Mouse (Mus musculus) stomach, embryonic 15.5 days (tissue): ENCODE results near the gene Hpse2. TPM values are rescaled to one million over a fixed set of nuclear protein-coding genes. Genes with fewer than 3 reads are reported as not detected.

Source experiments
- ATAC-seq: fragments of 200-750 bp; cut with Nextera tagmentation; 2 replicates; pipeline ENCODE4 v1.8.0; 2017; ENCODE audit warnings: low read depth, moderate number of reproducible peaks, moderate TSS enrichment; ENCODE audit not compliant: insufficient read depth, low FRiP score
- H3K27ac ChIP-seq: fragments of 300-500 bp; sonication (generic); 2 replicates; pipeline ENCODE4 v1.5.1; 2015; ENCODE audit warnings: mild to moderate bottlenecking, inconsistent platforms
- H3K27me3 ChIP-seq: fragments of 300-500 bp; sonication (generic); replicated peaks from 2 replicates; pipeline ENCODE4 v1.6.1; 2015; ENCODE audit warnings: inconsistent platforms
- H3K36me3 ChIP-seq: fragments of 300-500 bp; sonication (generic); 2 replicates; pipeline ENCODE4 v1.6.1; 2015; ENCODE audit warnings: inconsistent platforms
- H3K4me1 ChIP-seq: fragments of 300-500 bp; sonication (generic); 2 replicates; pipeline ENCODE4 v1.6.1; 2015; ENCODE audit warnings: inconsistent platforms
- H3K4me2 ChIP-seq: fragments of 300-500 bp; sonication (generic); 2 replicates; pipeline ENCODE4 v1.6.1; 2015; ENCODE audit warnings: mild to moderate bottlenecking, inconsistent platforms
- H3K4me3 ChIP-seq: fragments of 300-500 bp; sonication (generic); replicated peaks from 2 replicates; pipeline ENCODE4 v1.5.1; 2015; ENCODE audit warnings: inconsistent platforms
- H3K9ac ChIP-seq: fragments of 300-500 bp; sonication (generic); 2 replicates; pipeline ENCODE4 v1.6.1; 2015; ENCODE audit warnings: inconsistent platforms
- H3K9me3 ChIP-seq: fragments of 300-500 bp; sonication (generic); 2 replicates; pipeline ENCODE4 v1.6.1; 2016; ENCODE audit warnings: inconsistent platforms
- WGBS: fragments of 180-500 bp; shearing (Covaris S2); methylation state at CpG from one replicate; pipeline ENCODE4 v1.1.7; 2015; 5-methylcytosine and 5-hydroxymethylcytosine counted together
- polyA plus RNA-seq: library from polyadenylated mRNA; unstranded; fragments of >200 nt; fragmentation: Nextera tagmentation; extraction: Ambion mirVana; gene quantifications from 2 replicates; pipeline ENCODE4 v1.2.1, GENCODE M21; 2015

Hpse2 gene
- polyA plus RNA-seq, 1 experiment from 2014 or later = 7.0 TPM

- no peaks in the 10 kb centered on the region for H3K9me3 ChIP-seq
- no peak overlapping the region for H3K9ac ChIP-seq
- no peak overlapping the region for H3K4me3 ChIP-seq
- no peaks in the 10 kb centered on the region for H3K27me3 ChIP-seq
- H3K4me1 ChIP-seq = peaks cover 7% of the 10 kb centered on the region; the same call in 1 of the 2 replicates
- peak overlapping the region; percentile 71; the same call in 1 of the 2 replicates for H3K27ac ChIP-seq
- H3K4me2 ChIP-seq = no peak overlapping the region
- H3K36me3 ChIP-seq = no peaks in the 10 kb centered on the region
- WGBS = 8% methylated on average over 9 of the region's 9 CpGs
- no peak for ATAC-seq
Measured at GRCm38 (mm10) chr19:42936661-42937193, 451.4 kb downstream of the Hpse2 start.

- Histone ChIP-seq H3K4me1 (no peaks in the 10 kb centered on the region), H3K4me2 (no peak overlapping the region), H3K9ac (no peak overlapping the region), H3K9me3 (no peaks in the 10 kb centered on the region), H3K36me3 (no peaks in the 10 kb centered on the region), H3K4me3 (no peak overlapping the region), H3K27me3 (no peaks in the 10 kb centered on the region), H3K27ac (no peak overlapping the region)
- 51% methylated on average over 3 of the region's 3 CpGs for WGBS
- no peak for ATAC-seq
Measured at GRCm38 (mm10) chr19:42929702-42930101, 458.5 kb downstream of the Hpse2 start.

- 69% methylated on average over 2 of the region's 2 CpGs for WGBS
- Histone ChIP-seq H3K36me3 (no peaks in the 10 kb centered on the region), H3K4me1 (no peaks in the 10 kb centered on the region), H3K4me3 (no peak overlapping the region), H3K9ac (no peak overlapping the region), H3K27ac (no peak overlapping the region), H3K4me2 (no peak overlapping the region), H3K27me3 (no peaks in the 10 kb centered on the region), H3K9me3 (no peaks in the 10 kb centered on the region)
- ATAC-seq = no peak
Measured at GRCm38 (mm10) chr19:42928271-42928670, 459.9 kb downstream of the Hpse2 start.

GRCm38 (mm10) chr19:42922610-42923009, 465.5 kb downstream of the Hpse2 start:
- Histone ChIP-seq H3K4me2 (no peak overlapping the region), H3K4me1 (no peaks in the 10 kb centered on the region), H3K27ac (no peak overlapping the region), H3K27me3 (no peaks in the 10 kb centered on the region), H3K36me3 (no peaks in the 10 kb centered on the region), H3K4me3 (no peak overlapping the region), H3K9ac (no peak overlapping the region), H3K9me3 (no peaks in the 10 kb centered on the region)
- 63% methylated on average over 3 of the region's 3 CpGs for WGBS
- no peak for ATAC-seq

GRCm38 (mm10) chr19:42913703-42914102, 474.5 kb downstream of the Hpse2 start:
- H3K9me3 ChIP-seq = no peaks in the 10 kb centered on the region
- no peak overlapping the region for H3K4me3 ChIP-seq
- H3K9ac ChIP-seq = no peak overlapping the region
- WGBS = 62% methylated on average over 5 of the region's 5 CpGs
- H3K27ac ChIP-seq = no peak overlapping the region
- H3K27me3 ChIP-seq = no peaks in the 10 kb centered on the region
- H3K36me3 ChIP-seq = no peaks in the 10 kb centered on the region
- no peak for ATAC-seq
- H3K4me2 ChIP-seq = no peak overlapping the region
- no peaks in the 10 kb centered on the region for H3K4me1 ChIP-seq

- Histone ChIP-seq H3K4me2 (no peak overlapping the region), H3K9ac (no peak overlapping the region), H3K27ac (no peak overlapping the region), H3K27me3 (no peaks in the 10 kb centered on the region), H3K9me3 (no peaks in the 10 kb centered on the region), H3K4me1 (peaks cover 2% of the 10 kb centered on the region; the same call in 1 of the 2 replicates), H3K4me3 (no peak overlapping the region), H3K36me3 (no peaks in the 10 kb centered on the region)
- WGBS = 80% methylated on average over 4 of the region's 4 CpGs
- no peak for ATAC-seq
Measured at GRCm38 (mm10) chr19:42909719-42910118, 478.4 kb downstream of the Hpse2 start.

GRCm38 (mm10) chr19:42908553-42908952, 479.6 kb downstream of the Hpse2 start:
- Histone ChIP-seq H3K27ac (no peak overlapping the region), H3K27me3 (no peaks in the 10 kb centered on the region), H3K9ac (no peak overlapping the region), H3K36me3 (no peaks in the 10 kb centered on the region), H3K4me3 (no peak overlapping the region), H3K9me3 (no peaks in the 10 kb centered on the region), H3K4me1 (peaks cover 2% of the 10 kb centered on the region; the same call in 1 of the 2 replicates), H3K4me2 (no peak overlapping the region)
- WGBS = 78% methylated on average over 6 of the region's 6 CpGs
- no peak for ATAC-seq

GRCm38 (mm10) chr19:42906328-42906727, 481.8 kb downstream of the Hpse2 start:
- no peak for ATAC-seq
- Histone ChIP-seq H3K9me3 (no peaks in the 10 kb centered on the region), H3K4me3 (no peak overlapping the region), H3K4me2 (no peak overlapping the region), H3K4me1 (peaks cover 2% of the 10 kb centered on the region; the same call in 1 of the 2 replicates), H3K27ac (no peak overlapping the region), H3K27me3 (no peaks in the 10 kb centered on the region), H3K36me3 (no peaks in the 10 kb centered on the region), H3K9ac (no peak overlapping the region)
- 76% methylated on average over 5 of the region's 5 CpGs for WGBS

- Histone ChIP-seq H3K27me3 (no peaks in the 10 kb centered on the region), H3K4me3 (no peak overlapping the region), H3K4me2 (no peak overlapping the region), H3K9ac (no peak overlapping the region), H3K36me3 (no peaks in the 10 kb centered on the region), H3K9me3 (no peaks in the 10 kb centered on the region), H3K4me1 (peaks cover 2% of the 10 kb centered on the region; the same call in 1 of the 2 replicates), H3K27ac (no peak overlapping the region)
- 26% methylated on average over 7 of the region's 7 CpGs for WGBS
- ATAC-seq = no peak
Measured at GRCm38 (mm10) chr19:42904726-42905125, 483.4 kb downstream of the Hpse2 start.

- no peaks in the 10 kb centered on the region for H3K27me3 ChIP-seq
- no peak overlapping the region for H3K4me3 ChIP-seq
- H3K4me1 ChIP-seq = peaks cover 2% of the 10 kb centered on the region; the same call in 1 of the 2 replicates
- no peak overlapping the region for H3K27ac ChIP-seq
- H3K9me3 ChIP-seq = no peaks in the 10 kb centered on the region
- no peak overlapping the region for H3K9ac ChIP-seq
- ATAC-seq = no peak
- H3K4me2 ChIP-seq = no peak overlapping the region
- 62% methylated on average over 4 of the region's 4 CpGs for WGBS
- no peaks in the 10 kb centered on the region for H3K36me3 ChIP-seq
Measured at GRCm38 (mm10) chr19:42904240-42904639, 483.9 kb downstream of the Hpse2 start.

- Histone ChIP-seq H3K27ac (no peak overlapping the region), H3K9me3 (no peaks in the 10 kb centered on the region), H3K27me3 (no peaks in the 10 kb centered on the region), H3K36me3 (no peaks in the 10 kb centered on the region), H3K9ac (no peak overlapping the region), H3K4me2 (no peak overlapping the region), H3K4me1 (peaks cover 2% of the 10 kb centered on the region; the same call in 1 of the 2 replicates), H3K4me3 (no peak overlapping the region)
- no peak for ATAC-seq
- 90% methylated on average over 6 of the region's 6 CpGs for WGBS
Measured at GRCm38 (mm10) chr19:42903840-42904239, 484.3 kb downstream of the Hpse2 start.

GRCm38 (mm10) chr19:42902410-42903021, 485.6 kb downstream of the Hpse2 start:
- H3K4me3 ChIP-seq = no peak overlapping the region
- H3K4me2 ChIP-seq = no peak overlapping the region
- peaks cover 2% of the 10 kb centered on the region; the same call in 1 of the 2 replicates for H3K4me1 ChIP-seq
- H3K9me3 ChIP-seq = no peaks in the 10 kb centered on the region
- H3K27ac ChIP-seq = no peak overlapping the region
- no peaks in the 10 kb centered on the region for H3K27me3 ChIP-seq
- H3K9ac ChIP-seq = no peak overlapping the region
- no peak for ATAC-seq
- no peaks in the 10 kb centered on the region for H3K36me3 ChIP-seq
- 70% methylated on average over 6 of the region's 6 CpGs for WGBS
